Mouse (Mus musculus): ENCODE data around the gene Asgr1. TPM values are rescaled to one million over a fixed set of nuclear protein-coding genes. Genes with fewer than 3 reads are reported as not detected.

Asgr1 gene
- total RNA-seq, 2 experiments from 2014 or later, result 2.2 to 3.8 TPM

DNA sequence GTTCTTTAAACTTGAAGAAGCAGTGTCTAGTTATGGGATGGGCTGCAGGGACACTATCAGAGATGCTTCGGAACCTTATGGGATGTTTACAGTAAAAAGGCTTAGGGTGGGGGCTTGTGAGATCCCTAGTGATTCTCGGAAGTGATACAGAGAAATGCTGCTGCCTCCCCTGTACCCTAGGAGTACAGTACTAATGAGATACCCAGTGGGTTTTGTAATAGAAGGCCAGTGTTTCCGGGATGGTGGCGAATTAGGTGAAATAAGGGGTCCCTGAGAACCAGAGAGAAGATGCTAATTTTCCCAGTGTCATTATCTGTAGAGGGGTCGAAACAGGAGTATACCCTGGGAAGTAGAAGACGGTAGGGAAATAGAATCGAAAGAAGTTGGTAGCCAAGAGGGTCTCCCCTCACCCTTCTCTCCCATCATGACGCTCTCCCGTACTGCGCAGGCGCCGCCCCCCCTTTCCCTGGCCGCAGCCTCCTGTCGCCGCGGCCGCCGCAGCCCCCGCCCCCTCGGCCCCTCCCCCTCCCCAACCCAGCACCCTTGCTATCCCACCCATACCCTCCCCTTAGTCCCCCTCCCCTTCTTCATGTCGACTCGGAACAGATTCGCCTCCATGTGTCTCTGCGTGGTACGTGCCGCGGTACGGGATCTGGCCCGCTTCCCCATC, 30.3 kb upstream of the Asgr1 start:
- peak in 1 of 2 experiments; percentile 58 for DNase-seq (ENCODE audit: low spot score in 2 of 2)

DNA sequence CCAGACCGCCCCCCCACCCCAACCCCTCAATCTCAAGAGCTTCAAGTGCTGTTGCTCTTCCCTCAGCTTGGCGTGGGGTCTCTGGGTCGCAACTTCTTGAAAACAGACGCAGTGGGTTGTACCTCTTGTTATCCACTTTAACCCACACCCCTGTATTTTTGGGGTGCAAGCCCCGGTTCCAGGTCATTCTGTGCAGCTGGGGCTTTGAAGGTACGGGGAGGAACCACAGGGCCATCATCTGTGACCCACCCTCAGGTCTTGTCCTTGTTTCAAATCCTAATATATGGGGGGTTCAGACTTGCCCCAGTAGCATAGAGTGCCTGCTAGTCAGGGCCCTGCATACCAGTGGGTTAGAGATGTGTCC, 29.8 kb upstream of the Asgr1 start:
- no peak for DNase-seq (ENCODE audit: low spot score in 2 of 2)

DNA sequence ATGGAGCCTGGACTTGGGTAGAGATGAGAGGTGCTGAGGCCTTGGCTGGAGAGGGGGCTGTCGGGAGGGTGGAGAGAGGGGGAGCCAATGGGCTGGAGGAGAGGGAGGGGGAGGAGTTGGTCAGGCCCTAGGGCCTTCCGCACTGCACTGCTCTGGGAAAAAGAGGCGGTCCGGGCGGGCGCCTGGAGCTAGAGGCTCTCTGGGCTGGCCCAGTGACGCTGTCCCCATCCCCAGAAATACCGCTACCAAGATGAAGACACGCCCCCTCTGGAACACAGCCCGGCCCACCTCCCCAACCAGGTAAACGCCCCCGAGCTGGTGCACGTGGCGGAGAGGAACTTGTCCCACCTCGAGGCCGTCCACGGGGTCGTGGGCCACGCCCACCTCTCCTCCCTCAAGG, 27.2 kb upstream of the Asgr1 start:
- DNase-seq (ENCODE audit: low spot score in 2 of 2), result no peak

DNA sequence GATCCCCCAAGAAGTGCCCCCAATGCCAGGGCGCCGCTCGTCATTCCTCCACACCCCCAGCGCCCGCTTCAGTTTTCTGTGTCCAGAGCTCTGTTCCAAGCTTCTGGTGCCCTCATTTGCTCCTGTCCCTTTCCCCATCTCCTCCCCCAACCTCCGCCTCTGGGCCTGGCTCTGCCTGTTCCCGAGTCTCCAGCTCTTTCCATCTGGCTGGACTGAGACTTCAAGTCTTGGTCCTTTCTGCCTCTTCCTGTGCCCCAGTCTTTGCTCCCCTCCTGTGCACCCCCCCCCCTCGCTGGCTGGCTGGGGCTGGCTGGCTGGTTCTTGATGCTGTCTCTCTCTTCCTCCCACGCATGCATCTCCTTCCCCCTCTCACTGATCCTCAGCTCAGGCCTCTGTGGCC, 26.5 kb upstream of the Asgr1 start:
- peak; percentile 42 to 61 for DNase-seq (ENCODE audit: low spot score in 2 of 2)

DNA sequence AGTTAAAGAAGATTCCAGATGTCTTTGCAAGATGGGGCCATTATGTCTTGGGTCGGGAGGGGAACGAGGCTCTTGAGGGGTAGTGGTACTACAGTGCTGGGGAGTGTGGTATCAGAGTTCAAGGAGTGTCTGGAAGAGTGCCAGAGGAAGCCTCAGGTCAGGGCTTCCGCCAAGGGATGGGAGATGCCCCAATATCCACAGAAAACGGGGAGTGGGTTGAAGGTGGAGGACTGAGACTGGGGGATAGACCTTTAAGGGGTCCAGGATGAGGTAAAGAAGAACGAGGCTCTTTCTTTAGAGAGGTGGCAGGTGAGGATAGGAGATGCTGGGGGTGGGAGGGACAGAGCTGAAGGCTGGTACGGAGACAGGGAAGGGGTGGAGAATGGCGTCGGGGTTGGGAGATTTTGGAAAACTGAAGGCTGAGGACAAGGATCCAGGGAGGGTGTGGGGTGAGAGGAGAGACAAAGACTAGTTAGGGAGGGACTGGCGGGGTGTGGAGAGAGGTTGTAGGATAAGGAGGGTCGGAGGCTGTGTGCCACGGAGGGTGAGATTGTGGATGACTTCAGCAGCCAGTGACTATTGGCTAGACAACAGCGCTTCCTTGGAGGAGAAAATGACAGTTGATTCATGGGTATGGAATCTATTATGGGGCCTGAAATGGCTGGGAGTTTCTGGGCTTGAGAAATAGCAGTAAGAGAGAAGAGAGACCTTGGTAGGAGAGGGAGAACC, 25.3 kb upstream of the Asgr1 start:
- no peak for DNase-seq (ENCODE audit: low spot score in 2 of 2)

DNA sequence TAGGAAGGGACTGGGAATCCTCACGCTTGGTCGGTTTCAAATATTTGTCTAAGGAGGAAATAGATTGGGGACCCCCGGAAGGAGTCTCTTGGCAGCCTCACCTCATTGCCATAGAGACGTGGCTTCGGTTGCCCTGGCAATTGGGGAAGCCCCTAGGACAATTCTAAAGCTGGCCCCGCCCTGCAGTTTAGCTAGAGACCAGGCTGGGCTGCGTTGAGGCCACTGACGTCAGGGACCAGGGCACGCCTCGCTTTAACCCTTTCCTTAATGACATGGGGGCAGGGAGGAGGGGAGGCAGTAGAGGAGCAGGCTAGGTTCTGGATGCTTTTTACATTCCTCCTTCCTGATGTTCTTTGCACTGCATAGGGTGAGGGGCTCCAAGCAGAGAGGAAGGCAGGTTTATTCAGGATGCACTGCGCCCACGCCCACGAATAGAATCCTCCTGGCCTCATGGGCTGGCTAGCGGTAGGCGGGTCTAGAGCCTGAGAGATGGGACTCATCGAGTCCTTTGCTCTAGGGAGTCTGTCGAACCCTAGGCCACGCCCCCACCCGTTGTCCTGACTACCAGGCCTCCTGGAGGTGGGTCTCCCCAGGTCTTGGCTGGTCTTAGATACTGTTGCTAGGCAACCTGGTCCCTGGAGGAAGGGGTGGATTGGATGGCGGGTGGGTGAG, 24.6 kb upstream of the Asgr1 start:
- peak; percentile 76 to 87 for DNase-seq (ENCODE audit: low spot score in 2 of 2)

DNA sequence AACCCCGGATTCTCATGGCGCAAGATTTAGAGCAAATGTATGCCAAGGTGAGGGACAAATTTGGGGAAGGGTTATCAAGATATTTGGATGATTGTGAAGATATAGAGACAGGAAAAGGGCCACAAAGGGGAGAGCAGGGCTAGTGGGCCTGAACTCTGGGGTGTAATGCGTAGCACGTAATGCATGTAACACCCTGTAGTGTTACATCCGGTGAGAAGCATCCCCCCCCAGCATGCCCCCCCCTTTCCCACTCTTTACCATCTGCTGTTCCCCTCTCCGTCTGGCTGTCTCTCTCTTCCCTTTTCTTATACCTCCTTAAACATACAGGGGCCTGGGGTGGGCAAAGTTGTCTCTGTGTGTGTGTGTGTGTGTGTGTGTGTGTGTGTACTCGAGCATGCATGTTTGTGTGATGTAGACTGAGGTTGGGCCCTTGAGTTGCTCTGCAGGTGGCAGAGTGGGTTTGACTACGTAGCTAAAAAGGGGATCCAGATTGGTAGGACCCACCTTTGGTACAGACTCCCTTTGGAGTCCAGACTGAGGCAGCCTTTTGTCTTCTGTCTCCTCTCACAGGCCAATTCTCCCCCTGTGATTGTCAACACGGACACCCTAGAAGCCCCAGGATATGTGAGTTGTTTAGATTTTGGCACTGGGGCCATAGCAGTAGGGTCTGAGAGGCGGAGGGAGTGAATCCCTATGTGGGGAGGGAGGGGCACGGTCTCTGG, 23.9 kb upstream of the Asgr1 start:
- no peak for DNase-seq (ENCODE audit: low spot score in 2 of 2)

DNA sequence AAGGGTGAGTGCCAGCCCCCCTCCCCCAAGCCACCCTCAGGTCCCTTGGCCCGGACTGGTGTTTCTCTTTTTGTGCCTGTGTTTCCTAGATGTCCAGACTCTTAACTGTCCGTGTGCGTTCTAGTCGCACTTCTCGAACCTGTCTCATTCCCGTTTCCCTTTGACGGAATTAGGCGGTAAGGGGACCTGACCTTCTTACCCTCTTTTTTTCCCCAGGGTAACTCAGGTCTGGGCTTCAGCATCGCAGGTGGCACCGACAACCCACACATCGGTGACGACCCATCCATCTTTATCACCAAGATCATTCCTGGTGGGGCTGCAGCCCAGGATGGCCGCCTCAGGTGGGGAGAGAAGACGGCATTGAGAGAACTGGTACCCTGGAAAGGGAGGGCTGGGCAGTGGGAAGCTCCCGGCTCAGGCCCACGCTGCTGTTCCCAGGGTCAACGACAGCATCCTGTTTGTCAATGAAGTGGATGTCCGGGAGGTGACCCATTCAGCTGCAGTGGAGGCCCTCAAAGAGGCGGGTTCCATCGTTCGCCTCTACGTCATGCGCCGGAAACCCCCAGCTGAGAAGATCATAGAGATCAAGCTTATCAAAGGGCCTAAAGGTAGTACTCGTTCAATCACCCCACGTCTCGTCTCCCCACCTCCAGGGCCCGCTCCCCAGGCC, 23.1 kb upstream of the Asgr1 start:
- no peak for DNase-seq (ENCODE audit: low spot score in 2 of 2)

DNA sequence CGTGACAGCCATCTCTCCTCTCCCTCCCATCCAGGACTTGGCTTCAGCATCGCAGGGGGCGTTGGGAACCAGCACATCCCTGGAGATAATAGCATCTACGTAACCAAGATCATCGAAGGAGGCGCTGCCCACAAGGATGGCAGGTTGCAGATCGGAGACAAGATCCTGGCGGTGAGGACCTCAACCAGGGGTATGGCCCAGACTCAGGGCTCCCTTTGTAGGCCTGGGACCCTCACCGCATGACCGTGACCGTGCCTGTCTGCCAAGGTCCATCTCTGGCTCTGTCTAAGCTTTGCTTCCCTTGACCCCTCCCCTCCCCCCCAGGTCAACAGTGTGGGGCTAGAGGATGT, 22.6 kb upstream of the Asgr1 start:
- no peak for DNase-seq (ENCODE audit: low spot score in 2 of 2)

DNA sequence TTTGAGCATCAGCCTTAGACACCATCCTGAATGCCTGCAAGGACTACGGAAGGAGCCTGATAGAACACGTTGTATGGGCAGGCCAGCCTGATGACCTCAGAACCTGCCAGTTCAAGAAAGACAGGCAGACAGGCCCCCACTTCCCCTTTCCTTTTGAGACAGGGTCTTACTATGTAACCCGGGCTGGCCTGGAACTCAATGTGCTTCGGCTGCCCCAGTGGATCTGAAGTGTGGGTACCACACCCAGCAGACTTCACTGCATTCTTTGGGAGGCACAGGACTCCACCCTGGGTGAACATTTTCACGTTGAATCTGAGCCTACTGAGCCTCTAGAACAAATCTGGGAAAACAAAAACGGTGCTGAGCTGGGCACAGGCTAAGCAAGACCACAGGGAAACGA, 15.7 kb upstream of the Asgr1 start:
- no peak for DNase-seq (ENCODE audit: low spot score in 2 of 2)

DNA sequence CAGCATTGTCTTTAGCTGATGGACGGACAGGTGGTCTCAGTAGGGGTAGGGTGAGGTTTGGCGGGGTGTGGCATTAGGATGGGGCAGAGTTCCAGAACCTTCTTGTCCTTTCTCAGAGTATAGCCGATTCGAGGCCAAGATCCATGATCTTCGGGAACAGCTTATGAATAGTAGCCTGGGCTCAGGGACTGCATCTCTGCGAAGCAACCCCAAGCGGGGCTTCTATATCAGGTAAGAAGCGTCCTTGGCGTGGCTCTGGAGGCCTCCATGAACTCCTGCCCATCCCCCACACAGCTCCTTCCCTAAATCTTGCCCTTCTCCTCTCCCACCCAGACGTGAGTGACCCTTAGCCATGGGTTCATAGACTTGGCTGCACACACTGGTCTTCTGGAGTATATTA, 14.3 kb upstream of the Asgr1 start:
- no peak for DNase-seq (ENCODE audit: low spot score in 2 of 2)

DNA sequence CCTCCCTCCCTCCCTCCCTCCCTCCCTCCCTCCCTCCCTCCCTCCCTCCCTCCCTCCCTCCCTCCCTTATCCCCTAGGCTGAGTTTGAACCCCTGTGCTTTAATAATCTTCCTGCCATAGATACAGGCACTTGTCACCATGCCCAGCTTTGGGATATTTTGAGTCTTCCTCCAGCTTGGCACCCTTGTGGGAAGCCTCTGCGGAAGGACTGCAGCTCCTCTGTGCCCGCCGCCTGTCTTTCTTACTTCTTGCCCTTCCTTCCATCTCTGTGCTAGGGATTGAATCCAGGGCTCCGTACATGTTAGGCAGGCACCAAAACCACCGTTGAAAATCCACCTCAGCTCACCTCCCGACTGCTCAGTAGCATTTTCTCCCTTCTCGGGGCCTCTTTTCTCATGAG, 13.7 kb upstream of the Asgr1 start:
- no peak for DNase-seq (ENCODE audit: low spot score in 2 of 2)

DNA sequence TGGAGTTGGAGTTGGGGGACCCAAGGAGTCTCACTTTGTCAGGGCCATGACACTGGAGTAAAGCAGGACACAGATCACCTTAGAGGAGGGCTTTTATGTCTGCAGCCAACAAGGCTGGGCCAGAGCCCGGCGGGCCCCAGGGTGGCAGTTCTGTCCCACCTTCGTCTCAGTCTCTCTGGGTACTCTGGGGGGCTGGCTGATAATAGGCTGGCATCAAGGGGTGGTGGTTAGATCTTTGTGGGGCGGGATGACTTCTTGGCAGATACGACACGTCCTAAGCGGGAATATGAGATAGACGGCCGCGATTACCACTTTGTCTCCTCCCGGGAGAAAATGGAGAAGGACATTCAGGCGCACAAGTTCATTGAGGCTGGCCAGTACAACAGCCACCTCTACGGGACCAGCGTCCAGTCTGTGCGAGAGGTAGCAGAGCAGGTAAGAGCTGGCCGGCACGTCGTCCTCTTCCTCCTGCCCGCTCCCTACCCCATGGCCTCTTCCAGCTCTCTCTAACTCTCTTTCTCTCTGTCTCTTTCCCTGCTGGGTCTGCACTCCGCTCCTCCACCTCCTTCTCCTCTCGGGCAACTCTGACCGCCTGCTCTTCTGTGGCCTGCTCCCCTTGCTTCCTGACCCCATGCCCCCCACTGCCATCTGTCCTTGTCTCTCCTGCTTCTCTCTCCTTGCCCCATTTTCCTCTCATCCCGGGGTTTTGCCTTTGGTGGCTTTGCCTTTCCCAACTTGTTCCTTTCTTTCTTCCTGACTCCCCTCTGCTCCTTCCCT, 11.4 kb upstream of the Asgr1 start:
- no peak for DNase-seq (ENCODE audit: low spot score in 2 of 2)

DNA sequence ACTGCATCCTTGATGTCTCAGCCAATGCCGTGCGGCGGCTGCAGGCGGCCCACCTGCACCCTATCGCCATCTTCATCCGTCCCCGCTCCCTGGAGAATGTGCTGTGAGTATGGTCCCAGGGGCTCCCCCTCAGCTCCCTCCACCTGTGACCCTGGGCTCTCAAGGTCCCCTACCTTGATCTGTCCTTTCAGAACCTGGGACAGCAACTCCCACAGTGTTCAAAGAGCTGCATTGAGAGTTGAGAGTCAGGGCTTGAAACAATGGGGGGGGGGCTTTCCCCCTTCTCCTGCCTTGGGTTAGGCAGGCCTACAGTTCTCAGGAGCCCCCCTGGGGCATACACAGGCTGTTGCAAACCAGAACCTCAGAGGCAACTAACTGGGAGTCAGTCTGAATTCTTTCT, 10.2 kb upstream of the Asgr1 start:
- peak in 1 of 2 experiments; percentile 3 for DNase-seq (ENCODE audit: low spot score in 2 of 2)

DNA sequence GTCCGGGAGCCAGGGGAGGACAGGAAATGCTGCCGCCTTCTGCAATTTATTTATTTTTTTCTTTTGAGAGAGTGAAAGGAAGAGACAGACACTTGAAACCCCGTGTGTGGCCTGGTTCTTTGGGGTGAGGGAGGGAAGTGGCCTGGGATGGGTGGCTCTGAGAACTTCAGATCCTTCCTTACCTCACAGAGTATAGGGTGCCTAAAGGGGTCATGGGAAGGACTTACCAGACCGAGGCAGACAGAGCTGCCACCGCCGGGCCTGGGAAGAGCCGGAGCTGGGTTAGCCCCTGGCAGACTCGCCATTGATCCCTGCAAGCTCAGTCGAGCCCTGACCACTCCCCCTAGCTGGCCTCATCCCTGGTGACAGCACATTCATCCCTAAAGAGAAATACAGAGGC, 8.4 kb upstream of the Asgr1 start:
- peak in 1 of 2 experiments; percentile 1 for DNase-seq (ENCODE audit: low spot score in 2 of 2)

DNA sequence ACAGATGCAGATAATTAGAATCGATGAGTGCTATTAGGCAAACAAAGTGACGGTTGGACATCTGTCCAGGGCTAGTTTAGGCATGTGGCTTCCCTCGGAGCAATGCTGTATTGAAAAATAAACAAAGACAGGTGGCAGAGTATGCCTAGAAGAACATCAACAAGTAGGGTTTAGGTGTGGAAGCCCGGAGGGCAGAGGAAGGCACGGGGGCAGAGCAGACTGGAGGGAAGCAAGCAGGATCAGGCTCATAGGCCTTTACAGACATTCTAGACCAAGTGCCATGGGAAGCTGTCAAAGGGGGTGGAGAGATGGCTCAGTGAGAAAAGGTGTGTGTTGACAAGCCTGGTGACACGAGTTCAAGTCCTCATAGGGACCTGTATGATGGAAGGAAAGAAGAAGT, 4.5 kb upstream of the Asgr1 start:
- DNase-seq (ENCODE audit: low spot score in 2 of 2), result no peak

DNA sequence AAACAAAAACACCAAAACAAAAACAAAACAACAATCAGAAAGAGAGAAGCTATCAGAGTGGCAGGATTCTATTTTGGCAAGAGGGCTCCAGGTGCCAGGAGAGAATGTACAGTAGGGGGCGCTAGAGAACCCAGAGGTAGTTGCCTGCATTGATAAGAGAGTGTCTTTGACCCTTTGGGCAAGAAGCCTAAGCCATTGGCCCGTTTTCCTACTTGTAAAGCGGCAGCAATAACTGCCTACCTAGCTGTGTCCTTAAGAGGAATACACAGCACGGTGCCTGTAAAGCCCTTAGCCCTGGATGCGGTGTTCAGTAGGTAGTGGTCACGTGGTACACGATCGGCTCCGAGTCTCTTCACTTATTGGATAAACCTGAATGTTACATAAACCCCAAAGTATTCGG, 4.1 kb upstream of the Asgr1 start:
- no peak for DNase-seq (ENCODE audit: low spot score in 2 of 2)

DNA sequence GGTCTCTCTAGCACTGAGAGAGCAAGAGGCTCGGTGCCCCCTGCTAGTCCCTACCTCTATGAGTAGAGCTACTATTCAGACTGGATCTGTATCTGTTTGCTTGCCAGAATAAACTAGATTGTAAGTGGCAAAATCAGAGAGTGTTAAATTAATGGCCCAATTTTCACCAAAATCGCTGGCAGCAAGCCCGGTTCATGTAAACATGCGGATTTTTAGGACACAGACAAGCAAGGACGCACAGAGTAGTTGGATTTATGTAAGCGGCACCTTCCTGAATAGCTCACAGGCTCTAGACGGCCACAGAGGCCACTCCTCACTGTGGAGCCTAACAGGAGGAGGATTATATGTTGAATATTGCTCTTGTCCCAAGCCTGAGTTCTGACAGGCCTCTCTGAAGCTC, 729 bp upstream of the Asgr1 start:
- DNase-seq (ENCODE audit: low spot score in 2 of 2), result no peak

DNA sequence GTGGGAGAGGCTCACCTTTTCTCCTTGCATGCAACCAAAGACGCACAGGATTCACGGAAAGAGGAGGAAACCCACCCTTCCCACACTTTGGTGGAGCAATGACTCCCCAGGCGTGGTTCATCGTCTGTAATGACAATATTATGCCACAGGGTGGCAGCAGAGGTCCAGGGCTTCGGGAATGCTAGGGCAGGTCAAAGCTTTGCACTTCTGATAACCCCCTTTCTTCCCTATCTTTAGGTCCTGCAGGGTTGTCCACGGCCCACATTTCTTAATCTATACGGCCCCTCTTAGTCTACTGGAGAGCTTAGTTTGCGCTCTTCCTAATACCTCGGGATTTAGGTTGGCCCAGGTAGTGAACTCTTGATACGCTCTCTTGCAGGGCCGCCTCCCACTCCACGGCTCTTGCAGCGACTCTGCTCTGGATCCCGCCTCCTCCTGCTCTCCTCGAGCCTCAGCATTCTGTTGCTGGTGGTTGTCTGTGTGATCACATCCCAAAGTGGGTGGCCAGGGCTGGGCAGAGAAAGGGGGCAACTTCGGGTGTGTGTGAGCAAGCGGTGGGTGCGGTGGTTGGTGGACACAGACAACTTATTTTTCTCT, 1.8 kb downstream of the Asgr1 start:
- peak; percentile 54 to 76 for DNase-seq (ENCODE audit: low spot score in 2 of 2)

DNA sequence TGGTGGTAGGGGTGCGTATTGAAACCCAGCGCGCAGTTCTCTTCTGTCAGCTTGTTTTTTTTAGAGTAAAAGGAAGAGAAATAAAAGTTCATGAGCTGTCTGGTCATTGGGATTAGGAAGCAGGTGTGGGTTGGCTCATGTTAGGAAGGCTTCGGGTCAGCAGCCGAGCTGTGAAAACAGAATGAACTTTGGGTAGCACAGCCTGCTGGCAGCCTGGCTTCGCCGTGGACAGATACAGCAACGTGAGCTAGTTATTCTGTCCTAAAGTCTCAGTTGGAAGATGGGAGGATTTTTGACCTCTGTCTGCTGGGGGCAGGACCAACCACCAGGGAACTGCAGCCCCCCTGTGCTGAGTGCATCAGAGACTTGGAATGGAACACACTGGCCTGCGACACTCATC, 3.9 kb downstream of the Asgr1 start:
- no peak for DNase-seq (ENCODE audit: low spot score in 2 of 2)
